Mouse (Mus musculus) erythroblast, embryonic 14.5 days (primary cell): ENCODE data around the gene Mthfr.

Source experiments
- GATA1 ChIP-seq: IDR thresholded peaks from 2 replicates; pipeline ENCODE4 v1.6.1; 2012; ENCODE audit warnings: low read length, inconsistent platforms, mixed read lengths
- TAL1 ChIP-seq: IDR thresholded peaks from 3 replicates; pipeline ENCODE4 v1.6.1; 2012; ENCODE audit warnings: low read length, inconsistent platforms, mixed read lengths

DNA sequence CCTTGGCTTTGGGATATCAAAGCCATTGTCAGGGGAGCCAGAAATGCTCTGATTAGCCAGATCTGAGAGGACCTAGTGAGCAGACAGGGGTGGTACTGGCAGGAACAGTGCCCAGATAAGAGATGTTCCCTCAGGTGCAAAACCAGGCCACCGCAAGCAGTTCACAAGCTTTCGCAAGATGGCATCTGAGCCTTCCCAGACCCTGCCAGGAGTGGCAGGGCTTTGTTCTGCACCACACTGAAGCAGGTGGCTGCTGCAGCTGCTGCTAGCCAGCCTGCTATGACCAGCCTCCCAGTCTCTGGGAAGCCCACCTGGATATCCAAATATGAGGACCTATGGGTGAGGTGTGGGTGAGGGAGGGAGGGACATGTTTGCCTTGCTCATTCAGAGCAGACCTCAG is 59.1 kb downstream of the Mthfr start:
- TF ChIP-seq TAL1 (no peak), GATA1 (no peak)
